Mouse (Mus musculus) kidney, adult 2 months (tissue): ENCODE measurements around the gene Chst3. TPM values are rescaled to one million over a fixed set of nuclear protein-coding genes. Genes with fewer than 3 reads are reported as not detected.

Source experiments
- DNase-seq: peaks from one replicate; pipeline ENCODE4 v3.0.0; 2021
- H3K27ac ChIP-seq: fragments of 200-500 bp; 2 replicates; pipeline ENCODE4 v1.5.1; 2012; ENCODE audit warnings: low read depth, low read length, control low read depth, inconsistent platforms; ENCODE audit not compliant: insufficient read depth
- H3K27me3 ChIP-seq: fragments of 200-500 bp; replicated peaks from 2 replicates; pipeline ENCODE4 v1.6.1; 2012; ENCODE audit warnings: mild to moderate bottlenecking, moderate library complexity, low read length, inconsistent platforms; ENCODE audit not compliant: control insufficient read depth, insufficient read depth
- H3K36me3 ChIP-seq: fragments of 200-500 bp; 2 replicates; pipeline ENCODE4 v1.6.1; 2012; ENCODE audit warnings: mild to moderate bottlenecking, moderate library complexity, low read length, inconsistent platforms; ENCODE audit not compliant: control insufficient read depth, insufficient read depth
- H3K4me1 ChIP-seq: fragments of 200-500 bp; 2 replicates; pipeline ENCODE4 v1.6.1; 2011; ENCODE audit warnings: low read length; ENCODE audit not compliant: control insufficient read depth, insufficient read depth
- H3K4me3 ChIP-seq: fragments of 200-500 bp; 2 replicates; pipeline ENCODE4 v1.5.1; 2011; ENCODE audit warnings: mild to moderate bottlenecking, low read depth, low read length, control low read depth; ENCODE audit not compliant: insufficient read depth
- CTCF ChIP-seq: fragments of 200-500 bp; conservative IDR thresholded peaks from 2 replicates; pipeline ENCODE4 v1.5.1; 2011; ENCODE audit warnings: low read depth, mild to moderate bottlenecking, control low read depth, low read length, moderate library complexity, mixed read lengths; ENCODE audit not compliant: insufficient read depth, insufficient read length
- POLR2A ChIP-seq: fragments of 200-500 bp; IDR thresholded peaks from one replicate; pipeline ENCODE4 v1.6.1; 2011; ENCODE audit warnings: low read depth, low read length, control low read depth
- WGBS: fragments of 180-500 bp; shearing (Covaris S2); methylation state at CpG from one replicate; pipeline ENCODE4 v1.1.7; 2018; 5-methylcytosine and 5-hydroxymethylcytosine counted together
- polyA plus RNA-seq: library from polyadenylated mRNA; depleted of rRNA; stranded (reverse); fragments of >200 nt; gene quantifications from 2 replicates; pipeline ENCODE4 v1.2.3, GENCODE M21; 2012

The Chst3 gene
- polyA plus RNA-seq, 1 experiment: 4.3 TPM

DNA sequence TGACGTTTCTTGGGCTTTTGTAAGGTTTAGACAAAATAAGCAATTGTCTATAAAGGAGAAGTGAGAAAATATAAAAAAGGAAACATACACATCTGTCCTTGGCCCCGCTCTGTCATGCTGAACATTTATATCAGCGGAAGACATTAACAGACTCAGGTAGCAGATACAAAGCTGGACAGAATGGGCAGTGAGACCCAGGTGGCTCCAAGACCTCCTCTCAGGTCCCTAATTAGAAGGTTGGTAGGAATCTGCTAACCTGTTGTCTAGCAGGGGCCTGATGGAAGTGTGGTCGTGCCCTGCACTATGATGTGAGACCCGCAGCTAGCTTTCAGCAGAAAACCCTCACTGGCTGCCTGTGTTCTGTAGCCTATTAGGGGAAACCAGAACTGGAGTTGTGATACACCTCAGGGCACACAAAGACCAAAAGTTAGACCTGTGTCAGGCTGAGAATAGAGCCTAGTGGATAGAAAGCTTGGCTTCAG lies 1.0 kb upstream of the Chst3 start:
- H3K4me1 ChIP-seq: peaks cover 18% of the 10 kb centered on the region
- peak; percentile 24 for DNase-seq
- no peaks in the 10 kb centered on the region for H3K27me3 ChIP-seq
- no peaks in the 10 kb centered on the region for H3K36me3 ChIP-seq
- WGBS: 76% methylated on average over 5 of the region's 5 CpGs
- peak overlapping the region; percentile 65 for H3K27ac ChIP-seq
- H3K4me3 ChIP-seq: peak overlapping the region; percentile 62
- no peak for TF ChIP-seq CTCF
- TF ChIP-seq POLR2A: no peak

DNA sequence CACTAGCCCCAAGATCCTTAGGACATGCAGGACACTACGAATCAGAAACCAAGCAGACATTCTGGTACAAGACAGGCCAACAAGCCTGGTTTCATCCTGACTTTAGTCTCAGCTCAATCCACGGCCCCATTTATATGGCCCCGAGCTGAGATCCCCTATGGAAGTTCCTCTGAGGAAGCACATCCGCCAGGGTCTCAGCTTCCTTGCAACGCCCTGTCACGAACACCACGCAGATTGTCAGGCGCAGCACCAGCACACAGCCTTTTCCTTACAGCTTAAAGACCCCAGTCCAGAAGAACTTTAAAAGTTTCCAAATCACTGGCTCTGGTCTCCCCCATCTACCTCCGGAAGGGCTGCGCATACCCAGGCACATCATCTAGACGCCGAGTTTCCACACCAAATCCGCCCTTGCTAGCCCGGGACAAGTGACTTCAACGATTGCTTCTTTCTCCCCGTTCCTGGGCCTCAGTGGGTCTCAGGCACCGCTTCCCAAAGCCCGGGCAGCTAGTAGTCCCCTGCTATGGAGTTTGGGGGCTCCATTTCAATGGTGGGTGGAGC lies 948 bp downstream of the Chst3 start:
- WGBS: 34% methylated on average over 18 of the region's 18 CpGs
- peak overlapping the region; percentile 62 for H3K4me3 ChIP-seq
- peak; percentile 26 for DNase-seq
- H3K4me1 ChIP-seq: peaks cover 16% of the 10 kb centered on the region; the same call in 1 of the 2 replicates
- no peak overlapping the region; the same call in 1 of the 2 replicates for H3K27ac ChIP-seq
- H3K27me3 ChIP-seq: no peaks in the 10 kb centered on the region
- TF ChIP-seq CTCF: no peak
- no peak for TF ChIP-seq POLR2A
- H3K36me3 ChIP-seq: no peaks in the 10 kb centered on the region

DNA sequence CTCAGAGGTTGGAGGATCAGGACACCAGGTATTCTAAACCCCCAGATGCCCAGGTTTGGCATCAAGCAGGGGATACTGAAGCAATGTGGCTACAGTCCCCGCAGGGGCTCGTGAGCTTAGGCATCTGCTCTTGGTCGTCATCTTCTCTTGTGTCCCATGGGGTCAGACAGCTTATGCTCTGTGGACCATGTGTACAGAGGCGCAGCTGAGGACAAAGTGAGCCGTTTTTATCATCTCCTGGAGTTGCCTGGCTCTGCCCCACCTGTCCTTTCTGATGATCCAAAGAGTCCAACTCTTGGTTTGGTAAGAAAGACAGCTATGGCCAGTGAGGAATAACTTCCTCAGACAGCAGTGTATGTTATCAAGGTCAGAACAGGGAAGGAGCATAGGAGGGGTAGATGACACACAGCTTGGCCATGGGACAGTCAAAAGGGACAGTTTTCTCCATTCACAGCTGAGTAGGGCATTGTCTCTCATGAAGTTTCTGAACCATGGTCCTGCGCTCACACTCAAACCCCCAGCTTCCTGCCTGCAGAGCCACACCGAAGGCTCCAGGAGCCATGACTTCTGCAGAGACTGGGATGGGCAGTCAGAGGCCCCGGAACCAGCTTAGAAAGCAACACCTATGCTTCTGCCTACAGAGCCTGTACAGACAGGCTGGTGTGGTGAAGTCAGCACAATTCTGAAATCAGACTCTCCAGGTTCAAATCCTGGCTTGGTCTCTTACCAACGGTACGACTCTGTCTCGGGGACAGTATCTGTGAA lies 2.5 kb downstream of the Chst3 start:
- WGBS: 93% methylated on average over 11 of the region's 11 CpGs
- Histone ChIP-seq H3K4me1 (peaks cover 17% of the 10 kb centered on the region; the same call in 1 of the 2 replicates), H3K4me3 (no peak overlapping the region), H3K27me3 (no peaks in the 10 kb centered on the region), H3K27ac (no peak overlapping the region), H3K36me3 (no peaks in the 10 kb centered on the region)
- TF ChIP-seq CTCF (no peak), POLR2A (no peak)
- DNase-seq: no peak

DNA sequence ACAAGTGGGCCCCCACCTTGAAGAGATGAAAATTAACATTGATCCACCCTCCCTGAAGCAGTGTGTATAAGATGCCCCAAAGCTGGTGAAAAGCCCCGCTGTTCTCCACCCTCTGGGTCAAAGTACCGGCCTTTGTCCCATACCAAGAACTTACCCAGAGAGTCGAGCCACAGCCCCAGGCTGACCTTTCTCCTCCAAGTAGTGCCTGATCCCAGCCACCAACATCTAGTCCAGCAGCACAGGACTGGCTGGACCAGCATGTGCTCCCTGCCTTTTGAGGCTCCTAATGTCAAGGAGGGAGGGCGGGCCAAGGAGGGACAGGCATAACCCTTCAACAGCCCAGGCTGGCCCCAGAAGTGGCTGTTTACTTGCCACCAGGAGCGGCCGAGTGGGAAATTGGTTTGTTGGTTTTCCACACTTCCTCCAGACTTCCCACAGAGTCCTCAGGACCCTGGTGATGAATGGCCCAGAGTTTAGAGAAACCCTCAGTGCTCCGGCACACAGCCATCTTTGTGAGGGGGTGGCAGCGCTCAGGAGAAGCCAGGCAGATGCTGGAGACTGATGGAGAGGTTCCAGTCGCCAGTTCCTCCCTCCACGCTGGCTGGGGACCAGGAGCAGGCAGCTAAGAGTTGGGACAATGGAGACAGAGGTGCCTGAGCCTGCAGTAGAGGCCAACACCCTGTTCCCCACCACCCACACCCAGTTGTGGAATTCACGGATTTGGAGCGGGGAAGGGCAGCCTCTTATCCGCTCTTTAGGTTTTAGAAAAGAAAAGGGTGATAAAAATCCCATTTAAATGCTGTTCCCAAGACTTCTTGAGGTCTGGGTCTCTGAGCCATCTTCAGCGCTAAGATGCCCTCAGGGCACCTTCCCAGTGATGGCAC lies 3.7 kb downstream of the Chst3 start:
- peak; percentile 89 for DNase-seq
- Histone ChIP-seq H3K27ac (peak overlapping the region; percentile 49; the same call in 1 of the 2 replicates), H3K4me1 (peaks cover 17% of the 10 kb centered on the region; the same call in 1 of the 2 replicates), H3K27me3 (no peaks in the 10 kb centered on the region), H3K4me3 (no peak overlapping the region), H3K36me3 (no peaks in the 10 kb centered on the region)
- 76% methylated on average over 14 of the region's 14 CpGs for WGBS
- TF ChIP-seq POLR2A (no peak), CTCF (no peak)

DNA sequence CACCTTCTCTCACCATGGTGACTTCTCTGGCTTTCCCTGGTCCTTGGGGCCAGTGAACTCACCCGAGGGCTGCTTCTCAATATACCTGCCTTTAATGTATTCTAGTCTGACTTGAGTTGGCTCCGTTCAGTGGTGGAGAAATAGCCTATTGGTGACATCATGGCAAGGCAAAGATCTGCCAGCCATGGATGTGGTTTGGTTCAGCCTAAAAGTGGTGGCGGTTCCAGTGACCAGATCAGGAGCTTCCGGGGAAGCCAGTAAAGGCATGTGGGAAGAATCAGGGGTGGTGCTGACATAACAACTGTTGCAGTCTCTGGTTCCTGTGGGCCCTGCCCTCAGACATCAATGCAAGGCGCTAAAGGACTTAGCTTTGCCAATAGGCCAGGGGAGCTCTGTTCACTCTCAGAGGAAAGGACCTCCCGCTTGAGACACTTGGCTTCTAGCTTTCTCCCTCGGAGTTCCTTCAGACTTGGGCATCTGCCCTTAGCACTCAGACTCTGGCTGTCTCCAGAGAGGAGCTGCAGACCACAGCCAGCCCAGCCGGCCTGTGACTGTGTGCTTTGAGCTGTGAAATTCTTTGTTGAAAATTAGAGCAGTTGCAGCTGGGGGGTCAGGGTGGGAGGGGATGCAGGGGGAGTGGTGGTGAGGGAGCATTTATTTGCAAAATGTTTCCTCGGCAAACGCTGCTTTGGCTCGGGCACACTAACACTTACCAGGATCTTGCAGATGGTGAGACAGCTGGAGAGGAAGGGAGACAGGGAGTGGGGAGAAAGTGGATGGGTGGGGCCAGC lies 6.3 kb downstream of the Chst3 start:
- Histone ChIP-seq H3K36me3 (no peaks in the 10 kb centered on the region), H3K27ac (no peak overlapping the region), H3K4me1 (peaks cover 12% of the 10 kb centered on the region; the same call in 1 of the 2 replicates), H3K4me3 (no peak overlapping the region), H3K27me3 (no peaks in the 10 kb centered on the region)
- WGBS: 43% methylated on average over 11 of the region's 11 CpGs
- peak; percentile 58 for DNase-seq
- TF ChIP-seq CTCF (no peak), POLR2A (no peak)

DNA sequence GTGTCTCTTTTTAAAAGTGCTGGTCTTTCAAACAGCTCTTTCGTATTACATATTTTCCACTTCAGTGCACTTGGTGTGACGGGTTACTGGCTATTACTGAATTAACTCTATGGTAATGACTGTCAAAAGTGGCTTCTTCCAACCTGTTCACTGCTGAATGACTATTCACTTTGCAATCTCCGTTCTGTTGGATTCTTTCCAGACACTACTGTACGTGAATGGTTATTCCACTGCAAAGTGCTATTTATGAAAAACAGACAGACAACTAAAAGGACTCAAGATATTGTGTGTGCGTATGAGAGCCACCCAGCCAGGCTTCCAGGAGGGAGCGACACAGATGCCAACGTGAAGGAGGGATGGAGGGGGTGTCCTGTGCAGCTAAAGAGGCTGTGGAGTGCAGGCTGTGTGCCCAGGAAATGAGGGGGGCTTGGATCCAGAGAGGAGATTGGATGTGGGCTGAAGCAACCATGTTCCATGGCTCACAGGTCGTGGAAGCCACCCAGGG lies 7.5 kb downstream of the Chst3 start:
- Histone ChIP-seq H3K36me3 (no peaks in the 10 kb centered on the region), H3K27me3 (no peaks in the 10 kb centered on the region), H3K27ac (no peak overlapping the region), H3K4me1 (peaks cover 12% of the 10 kb centered on the region; the same call in 1 of the 2 replicates), H3K4me3 (no peak overlapping the region)
- DNase-seq: no peak
- TF ChIP-seq CTCF (no peak), POLR2A (no peak)
- WGBS: 61% methylated on average over 8 of the region's 8 CpGs
